19 mouse cellular contexts compared by ENCODE assay signal in genomic region chr7:125643880-125644279, GRCm38 (mm10). TPM values are rescaled to one million over a fixed set of nuclear protein-coding genes. Genes with fewer than 3 reads are reported as not detected.
DNase-seq lines count a peak whose midpoint lies in the region; ATAC-seq and TF ChIP-seq lines count a peak whose summit lies in the region.
"Had no signal": no experiment of that assay in that cellular context is flagged by ENCODE, and none has a peak within 500 bp of the region (broad histone marks: within the 10 kb centered on the region; RNA-seq: fewer than 3 reads in every experiment).

No protein-coding gene starts in this region.

- H3K27ac ChIP-seq in lung, postnatal 0 days (ENCODE audit: low read length) = no peak overlapping the region
- 0 out of 2 replicates have a peak overlapping the region, but pooled peaks have one; percentile 14 for H3K27ac ChIP-seq in embryonic facial prominence, embryonic 15.5 days (replicated peaks)
- H3K27ac ChIP-seq: forebrain, embryonic 15.5 days; gastrocnemius, adult 2 months; heart, adult 2 months; hindbrain, embryonic 13.5 days; neural tube, embryonic 15.5 days had no signal

- no peaks in the 10 kb centered on the region for H3K27me3 ChIP-seq in lung, postnatal 0 days (replicated peaks; ENCODE audit: insufficient read depth, low read length)
- H3K27me3 ChIP-seq in embryonic facial prominence, embryonic 15.5 days = no peaks in the 10 kb centered on the region
- no peaks in the 10 kb centered on the region for H3K27me3 ChIP-seq in megakaryocyte, embryonic 14.5 days (replicated peaks)
- H3K27me3 ChIP-seq: forebrain, embryonic 15.5 days; hindbrain, embryonic 13.5 days; neural tube, embryonic 15.5 days had no signal

- no peak for TF ChIP-seq EP300 in lung, postnatal 0 days (IDR thresholded peaks at IDR 0.05)

- peak; percentile 63 for DNase-seq in kidney, postnatal 14 days
- no peak for DNase-seq in kidney, adult 11 months
- no peak for DNase-seq in lung, postnatal 0 days (ENCODE audit: low spot score)
- DNase-seq in lung, adult 2 months = no peak
- no peak for DNase-seq in heart, adult 18-20 months
- no peak for DNase-seq in frontal cortex, postnatal 25 days (ENCODE audit: low spot score in 2 of 2)
- DNase-seq: cerebellum, adult 11 months; gastrocnemius, adult 2 months; heart, adult 2 months; heart, postnatal 10 days; liver; midbrain, embryonic 14.5 days had no signal

- WGBS in lung, postnatal 0 days = 58% methylated on average over 6 of the region's 6 CpGs
- WGBS in lung, adult 2 months = 31% methylated on average over 6 of the region's 6 CpGs
- 62% methylated on average over 6 of the region's 6 CpGs for WGBS in embryonic facial prominence, embryonic 15.5 days

- no peak for TF ChIP-seq CTCF in lung, postnatal 0 days (IDR thresholded peaks at IDR 0.05)
- no peak for TF ChIP-seq CTCF in lung, adult 2 months (IDR thresholded peaks at IDR 0.05; ENCODE audit: insufficient read depth, low read length)

- H3K9ac ChIP-seq in lung, postnatal 0 days (replicated peaks; ENCODE audit: low read depth) = no peak overlapping the region
- no peak overlapping the region for H3K9ac ChIP-seq in embryonic facial prominence, embryonic 15.5 days
- H3K9ac ChIP-seq: forebrain, embryonic 15.5 days; hindbrain, embryonic 13.5 days; neural tube, embryonic 15.5 days had no signal

- 0 out of 2 replicates have a peak, but pooled peaks have one; percentile 22 for ATAC-seq in lung, postnatal 0 days
- ATAC-seq in embryonic facial prominence, embryonic 15.5 days (ENCODE audit: insufficient number of reproducible peaks, low FRiP score, low TSS enrichment, low read depth) = no peak; the same call in 1 of the 2 replicates
- ATAC-seq: forebrain, embryonic 15.5 days had no signal

- no peaks in the 10 kb centered on the region for H3K9me3 ChIP-seq in lung, postnatal 0 days (ENCODE audit: low read length)
- H3K9me3 ChIP-seq in embryonic facial prominence, embryonic 15.5 days (replicated peaks) = no peaks in the 10 kb centered on the region
- no peaks in the 10 kb centered on the region for H3K9me3 ChIP-seq in megakaryocyte, embryonic 14.5 days
- H3K9me3 ChIP-seq: forebrain, embryonic 15.5 days; G1E; hindbrain, embryonic 13.5 days; neural tube, embryonic 15.5 days had no signal

- no peak for TF ChIP-seq POLR2A in lung, adult 2 months (IDR thresholded peaks at IDR 0.05; ENCODE audit: borderline replicate concordance, extremely low read depth, low read depth, low read length)

- H3K4me3 ChIP-seq in lung, postnatal 0 days (ENCODE audit: low read depth, low read length) = no peak overlapping the region
- H3K4me3 ChIP-seq in lung, adult 2 months (replicated peaks; ENCODE audit: extremely low read depth, low read depth, low read length) = no peak overlapping the region
- H3K4me3 ChIP-seq in embryonic facial prominence, embryonic 15.5 days (replicated peaks) = no peak overlapping the region
- peak overlapping the region; percentile 43 for H3K4me3 ChIP-seq in megakaryocyte, embryonic 14.5 days (replicated peaks)
- H3K4me3 ChIP-seq: forebrain, embryonic 15.5 days; gastrocnemius, adult 2 months; heart, adult 2 months; hindbrain, embryonic 13.5 days; myocyte; neural tube, embryonic 15.5 days had no signal

- H3K4me2 ChIP-seq in lung, postnatal 0 days (replicated peaks; ENCODE audit: low read depth, low read length) = no peak overlapping the region
- no peak overlapping the region for H3K4me2 ChIP-seq in embryonic facial prominence, embryonic 15.5 days (replicated peaks)
- H3K4me2 ChIP-seq: forebrain, embryonic 15.5 days; hindbrain, embryonic 13.5 days; neural tube, embryonic 15.5 days had no signal

- peaks cover 68% of the 10 kb centered on the region for H3K36me3 ChIP-seq in lung, postnatal 0 days (ENCODE audit: insufficient read depth, low read length)
- H3K36me3 ChIP-seq in embryonic facial prominence, embryonic 15.5 days = peaks cover 95% of the 10 kb centered on the region
- H3K36me3 ChIP-seq in megakaryocyte, embryonic 14.5 days (replicated peaks; ENCODE audit: low read length) = peaks cover 100% of the 10 kb centered on the region

- H3K4me1 ChIP-seq in lung, postnatal 0 days (ENCODE audit: insufficient read depth, low read depth, low read length) = no peaks in the 10 kb centered on the region
- no peaks in the 10 kb centered on the region for H3K4me1 ChIP-seq in lung, adult 2 months (ENCODE audit: control insufficient read depth, insufficient read depth, low read length)
- H3K4me1 ChIP-seq in embryonic facial prominence, embryonic 15.5 days = 0 out of 2 replicates have a peak, but pooled peaks cover 3% of the 10 kb centered on the region
- peaks cover 70% of the 10 kb centered on the region for H3K4me1 ChIP-seq in megakaryocyte, embryonic 14.5 days

RNA-seq across cellular contexts. Expression of gene Il21r, which starts 40.7 kb away (rescaled TPM):
- 0.38 and 0.65 TPM in 2 replicates for polyA plus RNA-seq in lung, postnatal 0 days (2015; fragmentation: Nextera tagmentation; extraction: Ambion mirVana)
- polyA plus RNA-seq in lung, adult 2 months (2012; rRNA removed) = 7.6 and 8.8 TPM in 2 replicates
- polyA plus RNA-seq in embryonic facial prominence, embryonic 15.5 days (2015; fragmentation: Nextera tagmentation; extraction: Ambion mirVana) = 1.1 and 1.5 TPM in 2 replicates
- 19.8 and 124 TPM in 2 replicates for polyA plus RNA-seq in megakaryocyte, embryonic 14.5 days (2012; ENCODE audit: insufficient read depth, low replicate concordance)
- 1 to 10 TPM in 1 of 2 experiments, under 1 TPM in 1; 0.47 to 2.9 TPM for total RNA-seq in heart, adult 18-20 months (2021)
- total RNA-seq: gastrocnemius, adult 2 months had no signal
